Mouse (Mus musculus): ENCODE measurements at regions not wholly inside any gene's neighbourhood (a gene's known extent, or its start where the extent isn't known, plus 50 kb on each side); places are given as distances from the start of the nearest gene placed in this dataset.

DNA sequence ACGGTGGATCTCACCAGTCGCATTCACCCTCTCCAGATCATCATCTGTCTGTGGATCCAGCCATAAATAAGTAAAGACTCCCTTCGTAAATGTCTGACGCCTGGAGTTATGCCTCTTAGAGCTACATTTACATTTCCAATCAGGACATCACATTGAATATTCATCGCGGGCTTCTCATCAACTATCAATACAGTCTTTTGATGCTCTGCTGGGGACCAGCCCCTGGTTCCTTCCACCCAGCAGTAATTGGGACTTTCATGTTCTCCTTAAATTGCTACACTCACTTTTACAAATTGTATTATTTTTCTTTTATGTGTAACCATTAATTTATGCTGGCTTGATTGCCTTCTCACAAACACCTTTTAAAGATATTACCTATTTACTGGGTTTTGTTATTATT, 125.7 kb upstream of the Cnr1 start:
- TF ChIP-seq CTCF (IDR thresholded peaks at IDR 0.05; ENCODE audit: control insufficient read depth, insufficient read depth, insufficient read length) (no peak), USF1 (IDR thresholded peaks at IDR 0.05; ENCODE audit: low read depth) (no peak), MAX (IDR thresholded peaks at IDR 0.05) (no peak), CEBPB (IDR thresholded peaks at IDR 0.05; ENCODE audit: low read depth) (no peak), MYOG (IDR thresholded peaks at IDR 0.05; ENCODE audit: control insufficient read depth, extremely low read depth, insufficient read length) (no peak)
